Mouse (Mus musculus): ENCODE data around the gene Rad23b.

DNA sequence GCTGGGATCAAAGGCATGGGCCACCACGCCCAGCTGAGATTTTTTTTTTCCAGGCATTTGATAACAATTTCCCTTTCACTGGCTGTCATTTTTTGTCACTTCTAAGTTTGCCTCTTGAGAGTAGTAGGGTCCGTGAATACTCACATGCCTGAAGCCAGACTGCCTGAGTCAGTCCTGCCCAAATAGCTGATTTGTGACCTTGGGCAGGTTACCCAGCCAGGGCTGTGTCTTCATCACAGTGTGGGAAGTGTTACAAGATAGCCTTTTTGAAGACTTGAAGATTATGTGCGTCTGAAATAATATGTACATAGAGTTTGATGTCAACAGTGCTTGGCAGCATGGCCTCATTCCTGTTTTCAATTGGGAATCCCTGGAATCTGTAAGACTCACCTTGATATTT, 6.9 kb downstream of the Rad23b start:
- TF ChIP-seq CTCF (IDR thresholded peaks at IDR 0.05; ENCODE audit: insufficient read depth, low read depth, low read length) (no peak), POLR2A (IDR thresholded peaks at IDR 0.05; ENCODE audit: insufficient read depth, low read depth, low read length) (no peak)
